Mouse (Mus musculus): ENCODE results near the gene Ascc1. TPM values are rescaled to one million over a fixed set of nuclear protein-coding genes. Genes with fewer than 3 reads are reported as not detected.
A peak's percentile ranks its signal among the peaks of the same experiment; 100 is the strongest.
"Not testable (repeated sequence)": the region's sequence is repeated elsewhere in the genome, so short reads cannot be mapped to it uniquely, and the experiment has no call there.

The Ascc1 gene
- polyA plus RNA-seq, 1 experiment from 2014 or later = 36.2 TPM

- no peaks in the 10 kb centered on the region for H3K9me3 ChIP-seq
- peaks cover 35% of the 10 kb centered on the region for H3K4me1 ChIP-seq
- no peak overlapping the region for H3K4me3 ChIP-seq
- H3K27me3 ChIP-seq (ENCODE audit: insufficient read depth, poor library complexity, severe bottlenecking) = peaks cover 95% of the 10 kb centered on the region
- WGBS = 40% methylated on average over 4 of the region's 4 CpGs
- no peak for DNase-seq (ENCODE audit: low spot score)
- no peaks in the 10 kb centered on the region for H3K36me3 ChIP-seq
- H3K27ac ChIP-seq = no peak overlapping the region
Measured at GRCm38 (mm10) chr10:60116997-60117396, 114.4 kb downstream of the Ascc1 start.

- no peak overlapping the region for H3K27ac ChIP-seq
- WGBS = 51% methylated on average over 7 of the region's 7 CpGs
- peaks cover 35% of the 10 kb centered on the region for H3K4me1 ChIP-seq
- H3K4me3 ChIP-seq = no peak overlapping the region
- H3K27me3 ChIP-seq (ENCODE audit: insufficient read depth, poor library complexity, severe bottlenecking) = peaks cover 90% of the 10 kb centered on the region
- H3K9me3 ChIP-seq = no peaks in the 10 kb centered on the region
- no peak for DNase-seq (ENCODE audit: low spot score)
- H3K36me3 ChIP-seq = no peaks in the 10 kb centered on the region
Measured at GRCm38 (mm10) chr10:60118464-60118863, 115.9 kb downstream of the Ascc1 start.

- H3K4me1 ChIP-seq = peaks cover 34% of the 10 kb centered on the region
- H3K4me3 ChIP-seq = no peak overlapping the region
- peaks cover 75% of the 10 kb centered on the region for H3K27me3 ChIP-seq (ENCODE audit: insufficient read depth, poor library complexity, severe bottlenecking)
- no peaks in the 10 kb centered on the region for H3K9me3 ChIP-seq
- 76% methylated on average over 4 of the region's 4 CpGs for WGBS
- no peak for DNase-seq (ENCODE audit: low spot score)
- H3K27ac ChIP-seq = no peak overlapping the region
- no peaks in the 10 kb centered on the region for H3K36me3 ChIP-seq
Measured at GRCm38 (mm10) chr10:60120630-60121029, 118.0 kb downstream of the Ascc1 start.

GRCm38 (mm10) chr10:60124078-60124477, 121.5 kb downstream of the Ascc1 start:
- Histone ChIP-seq H3K4me3 (no peak overlapping the region), H3K4me1 (peaks cover 10% of the 10 kb centered on the region; the same call in 1 of the 2 replicates), H3K27me3 (ENCODE audit: insufficient read depth, poor library complexity, severe bottlenecking) (peaks cover 69% of the 10 kb centered on the region), H3K36me3 (no peaks in the 10 kb centered on the region), H3K9me3 (no peaks in the 10 kb centered on the region), H3K27ac (no peak overlapping the region)
- 62% methylated on average over 6 of the region's 6 CpGs for WGBS
- DNase-seq (ENCODE audit: low spot score) = no peak

GRCm38 (mm10) chr10:60125529-60126327, 123.1 kb downstream of the Ascc1 start:
- WGBS = 21% methylated on average over 22 of the region's 22 CpGs
- H3K36me3 ChIP-seq = no peaks in the 10 kb centered on the region
- no peak for DNase-seq (ENCODE audit: low spot score)
- peaks cover 8% of the 10 kb centered on the region; the same call in 1 of the 2 replicates for H3K4me1 ChIP-seq
- H3K4me3 ChIP-seq = peak overlapping the region; percentile 37
- no peaks in the 10 kb centered on the region for H3K9me3 ChIP-seq
- H3K27ac ChIP-seq = no peak overlapping the region
- peaks cover 69% of the 10 kb centered on the region for H3K27me3 ChIP-seq (ENCODE audit: insufficient read depth, poor library complexity, severe bottlenecking)

- Histone ChIP-seq H3K27ac (no peak overlapping the region), H3K27me3 (ENCODE audit: insufficient read depth, poor library complexity, severe bottlenecking) (peaks cover 72% of the 10 kb centered on the region), H3K36me3 (no peaks in the 10 kb centered on the region), H3K4me1 (peaks cover 9% of the 10 kb centered on the region; the same call in 1 of the 2 replicates), H3K4me3 (no peak overlapping the region), H3K9me3 (no peaks in the 10 kb centered on the region)
- WGBS = 72% methylated on average over 9 of the region's 9 CpGs
- DNase-seq (ENCODE audit: low spot score) = no peak
Measured at GRCm38 (mm10) chr10:60128287-60128686, 125.7 kb downstream of the Ascc1 start.

GRCm38 (mm10) chr10:60130504-60130903, 127.9 kb downstream of the Ascc1 start:
- H3K27me3 ChIP-seq (ENCODE audit: insufficient read depth, poor library complexity, severe bottlenecking) = peaks cover 88% of the 10 kb centered on the region
- H3K27ac ChIP-seq = no peak overlapping the region
- 81% methylated on average over 4 of the region's 4 CpGs for WGBS
- H3K36me3 ChIP-seq = no peaks in the 10 kb centered on the region
- H3K4me3 ChIP-seq = no peak overlapping the region
- no peak for DNase-seq (ENCODE audit: low spot score)
- no peaks in the 10 kb centered on the region for H3K9me3 ChIP-seq
- H3K4me1 ChIP-seq = peaks cover 21% of the 10 kb centered on the region

- Histone ChIP-seq H3K27ac (0 out of 2 replicates have a peak overlapping the region, but pooled peaks have one; percentile 22), H3K9me3 (no peaks in the 10 kb centered on the region), H3K27me3 (ENCODE audit: insufficient read depth, poor library complexity, severe bottlenecking) (peaks cover 61% of the 10 kb centered on the region), H3K4me3 (no peak overlapping the region), H3K36me3 (no peaks in the 10 kb centered on the region), H3K4me1 (peaks cover 13% of the 10 kb centered on the region)
- DNase-seq (ENCODE audit: low spot score) = no peak
- WGBS = 27% methylated on average over 6 of the region's 6 CpGs
Measured at GRCm38 (mm10) chr10:60133501-60133900, 130.9 kb downstream of the Ascc1 start.

GRCm38 (mm10) chr10:60134201-60134600, 131.6 kb downstream of the Ascc1 start:
- Histone ChIP-seq H3K27me3 (ENCODE audit: insufficient read depth, poor library complexity, severe bottlenecking) (peaks cover 57% of the 10 kb centered on the region), H3K27ac (no peak overlapping the region)
- WGBS = 42% methylated on average over 9 of the region's 9 CpGs

GRCm38 (mm10) chr10:60136010-60136409, 133.4 kb downstream of the Ascc1 start:
- H3K27ac ChIP-seq; H3K9me3 ChIP-seq; H3K4me3 ChIP-seq; DNase-seq (ENCODE audit: low spot score); H3K36me3 ChIP-seq: not testable (repeated sequence)
- 42% methylated on average over 1 of the region's 1 CpGs for WGBS
- peaks cover 13% of the 10 kb centered on the region for H3K4me1 ChIP-seq
- H3K27me3 ChIP-seq (ENCODE audit: insufficient read depth, poor library complexity, severe bottlenecking) = peaks cover 39% of the 10 kb centered on the region

More at GRCm38 (mm10) chr10:60134201-60134600, 131.6 kb downstream of the Ascc1 start:
- H3K9me3 ChIP-seq = no peaks in the 10 kb centered on the region
- H3K36me3 ChIP-seq = no peaks in the 10 kb centered on the region
- H3K4me1 ChIP-seq = peaks cover 13% of the 10 kb centered on the region
- no peak for DNase-seq (ENCODE audit: low spot score)
- H3K4me3 ChIP-seq = no peak overlapping the region

GRCm38 (mm10) chr10:60136935-60137334, 134.3 kb downstream of the Ascc1 start:
- no peak for DNase-seq (ENCODE audit: low spot score)

GRCm38 (mm10) chr10:60138680-60139079, 136.1 kb downstream of the Ascc1 start:
- WGBS = 90% methylated on average over 5 of the region's 5 CpGs
- Histone ChIP-seq H3K4me1 (peaks cover 9% of the 10 kb centered on the region), H3K27me3 (ENCODE audit: insufficient read depth, poor library complexity, severe bottlenecking) (peaks cover 18% of the 10 kb centered on the region), H3K9me3 (no peaks in the 10 kb centered on the region), H3K27ac (no peak overlapping the region), H3K36me3 (no peaks in the 10 kb centered on the region), H3K4me3 (no peak overlapping the region)
- no peak for DNase-seq (ENCODE audit: low spot score)

More at GRCm38 (mm10) chr10:60136935-60137334, 134.3 kb downstream of the Ascc1 start:
- no peak overlapping the region for H3K27ac ChIP-seq
- H3K4me3 ChIP-seq = no peak overlapping the region
- peaks cover 29% of the 10 kb centered on the region for H3K27me3 ChIP-seq (ENCODE audit: insufficient read depth, poor library complexity, severe bottlenecking)
- H3K36me3 ChIP-seq = no peaks in the 10 kb centered on the region
- WGBS = 74% methylated on average over 7 of the region's 7 CpGs
- H3K4me1 ChIP-seq = peaks cover 13% of the 10 kb centered on the region
- H3K9me3 ChIP-seq = no peaks in the 10 kb centered on the region

- Histone ChIP-seq H3K27me3 (ENCODE audit: insufficient read depth, poor library complexity, severe bottlenecking) (peaks cover 9% of the 10 kb centered on the region), H3K4me1 (no peaks in the 10 kb centered on the region; the same call in 1 of the 2 replicates), H3K4me3 (no peak overlapping the region), H3K9me3 (no peaks in the 10 kb centered on the region), H3K36me3 (no peaks in the 10 kb centered on the region), H3K27ac (no peak overlapping the region)
- no peak for DNase-seq (ENCODE audit: low spot score)
- 88% methylated on average over 4 of the region's 4 CpGs for WGBS
Measured at GRCm38 (mm10) chr10:60140751-60141150, 138.1 kb downstream of the Ascc1 start.
